7 mouse cellular contexts compared by ENCODE assay signal in genomic region chr9:124108356-124109127, GRCm38 (mm10).
"Had no signal": no experiment of that assay in that cellular context is flagged by ENCODE, and none has a peak within 500 bp of the region (broad histone marks: within the 10 kb centered on the region; RNA-seq: fewer than 3 reads in every experiment).

No protein-coding gene starts in this region.

- ATAC-seq: lung, postnatal 0 days had no signal

- DNase-seq: kidney, adult 2 months; kidney, postnatal 14 days; liver, embryonic 13.5 days; lung, adult 2 months; lung, postnatal 36 days; midbrain, embryonic 14.5 days had no signal
